Comparison of ENCODE assay signal across 8 mouse cellular contexts in the genomic region with DNA sequence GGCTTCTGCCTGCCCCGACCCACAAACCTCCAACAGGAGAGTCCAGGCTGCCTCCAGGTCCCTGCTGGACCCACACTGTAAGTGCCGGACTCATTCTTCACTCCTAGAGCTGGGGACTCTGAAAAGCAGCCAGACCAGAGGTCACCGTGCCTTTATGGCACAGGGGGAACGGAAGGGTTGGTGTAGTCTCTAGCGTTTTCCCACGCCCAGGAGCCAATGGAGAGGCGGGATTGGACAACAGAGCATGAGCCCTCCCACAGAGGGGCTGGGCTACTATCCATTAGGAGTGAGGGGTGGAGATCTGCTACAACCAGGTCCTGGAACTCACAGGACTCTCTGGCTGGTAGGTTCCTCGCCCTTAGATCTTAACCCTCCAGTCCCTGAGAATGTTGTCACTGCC. TPM values are rescaled to one million over a fixed set of nuclear protein-coding genes. Genes with fewer than 3 reads are reported as not detected.
DNase-seq lines count a peak whose midpoint lies in the region; ATAC-seq and TF ChIP-seq lines count a peak whose summit lies in the region.

No protein-coding gene starts in this region.

- TF ChIP-seq RAD21 in MEL (IDR thresholded peaks at IDR 0.05; ENCODE audit: low read depth, low read length) = no peak

- no peaks in the 10 kb centered on the region for H3K9me3 ChIP-seq in MEL (replicated peaks; ENCODE audit: insufficient read depth, low read length)
- H3K9me3 ChIP-seq in hindbrain, embryonic 12.5 days (replicated peaks) = no peaks in the 10 kb centered on the region
- H3K9me3 ChIP-seq in limb, embryonic 10.5 days (replicated peaks) = no peaks in the 10 kb centered on the region
- H3K9me3 ChIP-seq in midbrain, embryonic 10.5 days (replicated peaks) = 0 out of 2 replicates have a peak, but pooled peaks cover 7% of the 10 kb centered on the region
- no peaks in the 10 kb centered on the region for H3K9me3 ChIP-seq in stomach, embryonic 15.5 days

- no peak for TF ChIP-seq EP300 in MEL (IDR thresholded peaks at IDR 0.05; ENCODE audit: low read depth in 1 of 2, low read length in 2 of 2)

- peak; percentile 79 for DNase-seq in MEL (ENCODE audit: low read depth, low spot score)
- DNase-seq in forelimb bud, embryonic 11.5 days (ENCODE audit: low read depth, low spot score) = peak; percentile 78
- DNase-seq in limb, embryonic 10.5 days (ENCODE audit: low spot score) = peak; percentile 75
- peak; percentile 89 for DNase-seq in midbrain, embryonic 10.5 days (ENCODE audit: low spot score)
- no peak for DNase-seq in thymus, adult 18-20 months

- TF ChIP-seq POLR2A in MEL (IDR thresholded peaks at IDR 0.05; ENCODE audit: control insufficient read depth in 1 of 2, insufficient read depth in 1 of 2, low read depth in 1 of 2, low read length in 2 of 2, poor library complexity in 1 of 2) = no peak

- 1% methylated on average over 8 of the region's 8 CpGs for WGBS in hindbrain, embryonic 12.5 days
- WGBS in limb, embryonic 10.5 days = 1% methylated on average over 8 of the region's 8 CpGs
- 3% methylated on average over 8 of the region's 8 CpGs for WGBS in midbrain, embryonic 10.5 days
- 4% methylated on average over 8 of the region's 8 CpGs for WGBS in stomach, embryonic 15.5 days

- H3K4me3 ChIP-seq in MEL (ENCODE audit: control insufficient read depth in 1 of 2, insufficient read depth in 1 of 2, low read depth in 2 of 2, low read length in 2 of 2) = peak overlapping the region; percentile 14 to 49; a peak in 2 of 4 replicates
- peak overlapping the region; percentile 35 for H3K4me3 ChIP-seq in brown adipose tissue, adult 24 weeks (ENCODE audit: insufficient read depth, low read depth, low read length)
- peak overlapping the region; percentile 27 for H3K4me3 ChIP-seq in hindbrain, embryonic 12.5 days
- peak overlapping the region; percentile 35 for H3K4me3 ChIP-seq in limb, embryonic 10.5 days
- H3K4me3 ChIP-seq in midbrain, embryonic 10.5 days = peak overlapping the region; percentile 51
- peak overlapping the region; percentile 26 for H3K4me3 ChIP-seq in stomach, embryonic 15.5 days (replicated peaks)

- no peaks in the 10 kb centered on the region for H3K79me2 ChIP-seq in MEL (ENCODE audit: control insufficient read depth, insufficient read depth, low read length, poor library complexity)

- peak; percentile 69 for ATAC-seq in hindbrain, embryonic 12.5 days (ENCODE audit: low FRiP score)
- peak; percentile 89 for ATAC-seq in stomach, embryonic 15.5 days (ENCODE audit: insufficient read depth, low FRiP score, low read depth)

- no peak overlapping the region for H3K27ac ChIP-seq in MEL (ENCODE audit: control insufficient read depth, low read depth, low read length)
- 0 out of 2 replicates have a peak overlapping the region, but pooled peaks have one; percentile 14 for H3K27ac ChIP-seq in brown adipose tissue, adult 24 weeks (replicated peaks; ENCODE audit: low read depth, low read length)
- peak overlapping the region; percentile 69 for H3K27ac ChIP-seq in hindbrain, embryonic 12.5 days
- H3K27ac ChIP-seq in limb, embryonic 10.5 days = peak overlapping the region; percentile 68
- H3K27ac ChIP-seq in midbrain, embryonic 10.5 days (replicated peaks) = peak overlapping the region; percentile 84
- H3K27ac ChIP-seq in stomach, embryonic 15.5 days = no peak overlapping the region

- peaks cover 0 to 17% of the 10 kb centered on the region in 2 experiments; a peak in 3 of 4 replicates for H3K4me1 ChIP-seq in MEL (ENCODE audit: control insufficient read depth in 1 of 2, insufficient read depth in 2 of 2, low read length in 2 of 2)
- H3K4me1 ChIP-seq in brown adipose tissue, adult 24 weeks (ENCODE audit: control insufficient read depth, insufficient read depth, insufficient read length, low read length) = no peaks in the 10 kb centered on the region
- peaks cover 48% of the 10 kb centered on the region for H3K4me1 ChIP-seq in hindbrain, embryonic 12.5 days
- H3K4me1 ChIP-seq in limb, embryonic 10.5 days = peaks cover 26% of the 10 kb centered on the region
- peaks cover 72% of the 10 kb centered on the region for H3K4me1 ChIP-seq in midbrain, embryonic 10.5 days
- H3K4me1 ChIP-seq in stomach, embryonic 15.5 days = peaks cover 15% of the 10 kb centered on the region

- H3K4me2 ChIP-seq in hindbrain, embryonic 12.5 days (replicated peaks) = peak overlapping the region; percentile 57
- peak overlapping the region; percentile 60 for H3K4me2 ChIP-seq in stomach, embryonic 15.5 days

- H3K9ac ChIP-seq in MEL (ENCODE audit: control insufficient read depth, low read depth, low read length, poor library complexity, severe bottlenecking) = no peak overlapping the region; the same call in 1 of the 2 replicates
- H3K9ac ChIP-seq in hindbrain, embryonic 12.5 days = peak overlapping the region; percentile 49; the same call in 1 of the 2 replicates
- H3K9ac ChIP-seq in stomach, embryonic 15.5 days = no peak overlapping the region; the same call in 1 of the 2 replicates

- peaks cover 0 to 6% of the 10 kb centered on the region in 2 experiments; a peak in 2 of 4 replicates for H3K36me3 ChIP-seq in MEL (ENCODE audit: control insufficient read depth in 1 of 2, insufficient read depth in 2 of 2, low read length in 2 of 2)
- no peaks in the 10 kb centered on the region for H3K36me3 ChIP-seq in hindbrain, embryonic 12.5 days
- H3K36me3 ChIP-seq in limb, embryonic 10.5 days = no peaks in the 10 kb centered on the region
- no peaks in the 10 kb centered on the region for H3K36me3 ChIP-seq in midbrain, embryonic 10.5 days
- no peaks in the 10 kb centered on the region for H3K36me3 ChIP-seq in stomach, embryonic 15.5 days

- peaks cover 1 to 5% of the 10 kb centered on the region in 2 experiments; a peak in 3 of 4 replicates for H3K27me3 ChIP-seq in MEL (ENCODE audit: control insufficient read depth in 1 of 2, insufficient read depth in 2 of 2, low read length in 2 of 2)
- H3K27me3 ChIP-seq in hindbrain, embryonic 12.5 days = peaks cover 27% of the 10 kb centered on the region
- H3K27me3 ChIP-seq in limb, embryonic 10.5 days (ENCODE audit: low read depth, poor library complexity, severe bottlenecking) = peaks cover 34% of the 10 kb centered on the region
- peaks cover 27% of the 10 kb centered on the region for H3K27me3 ChIP-seq in midbrain, embryonic 10.5 days (ENCODE audit: low read depth, poor library complexity, severe bottlenecking)
- H3K27me3 ChIP-seq in stomach, embryonic 15.5 days (replicated peaks) = peaks cover 27% of the 10 kb centered on the region

- TF ChIP-seq CTCF in MEL (IDR thresholded peaks at IDR 0.05 in 2 of 3, conservative IDR thresholded peaks at IDR 0.05 in 1 of 3; ENCODE audit: control insufficient read depth in 1 of 3, insufficient read depth in 1 of 3, low read depth in 2 of 3, low read length in 3 of 3, poor library complexity in 1 of 3, severe bottlenecking in 1 of 3) = no peak

TF ChIP-seq in MEL, 35 proteins besides CTCF, POLR2A, EP300 and RAD21 (continues in another document):
- no peak for TF ChIP-seq GATA1 (IDR thresholded peaks at IDR 0.05; ENCODE audit: low read depth, low read length)
- TF ChIP-seq CHD2 (IDR thresholded peaks at IDR 0.05; ENCODE audit: low read length) = no peak

RNA-seq across cellular contexts. Expression of a gene that starts 14.4 kb away (rescaled TPM):
- total RNA-seq in MEL (2012; rRNA removed) = not detected in 2 replicates
- not detected for polyA plus RNA-seq in MEL (2012; ENCODE audit: insufficient read depth in 1 of 2, insufficient read length in 2 of 2, low read depth in 1 of 2, low replicate concordance in 2 of 2, missing spikeins in 1 of 2)
- not detected in 2 replicates for polyA plus RNA-seq in brown adipose tissue, adult 24 weeks (2012; ENCODE audit: insufficient read depth, insufficient read length, missing spikeins)
- polyA plus RNA-seq in hindbrain, embryonic 12.5 days (2016; fragmentation: Nextera tagmentation; extraction: Ambion mirVana) = 293 and 329 TPM in 2 replicates
- 0.33 and 1.1 TPM in 2 replicates for polyA plus RNA-seq in limb, embryonic 10.5 days (2016; fragmentation: Nextera tagmentation; extraction: Ambion mirVana)
- polyA plus RNA-seq in midbrain, embryonic 10.5 days (2016; fragmentation: Nextera tagmentation; extraction: Ambion mirVana) = 690 and 827 TPM in 2 replicates
- polyA plus RNA-seq in stomach, embryonic 15.5 days (2015; fragmentation: Nextera tagmentation; extraction: Ambion mirVana) = 2.5 and 2.6 TPM in 2 replicates

RNA-seq across cellular contexts. Expression of a gene that starts 17.6 kb away (rescaled TPM):
- total RNA-seq in MEL (2012; rRNA removed) = 31.2 and 38.4 TPM in 2 replicates
- 10 to 100 TPM in 1 of 2 experiments, not detected in 1; 55.5 TPM for polyA plus RNA-seq in MEL (2012; ENCODE audit: insufficient read depth in 1 of 2, insufficient read length in 2 of 2, low read depth in 1 of 2, low replicate concordance in 2 of 2, missing spikeins in 1 of 2)
- polyA plus RNA-seq in brown adipose tissue, adult 24 weeks (2012; ENCODE audit: insufficient read depth, insufficient read length, missing spikeins) = 11.0 and 18.7 TPM in 2 replicates
- 42.5 and 44.5 TPM in 2 replicates for polyA plus RNA-seq in hindbrain, embryonic 12.5 days (2016; fragmentation: Nextera tagmentation; extraction: Ambion mirVana)
- 45.8 and 56.5 TPM in 2 replicates for polyA plus RNA-seq in limb, embryonic 10.5 days (2016; fragmentation: Nextera tagmentation; extraction: Ambion mirVana)
- 47.6 and 48.6 TPM in 2 replicates for polyA plus RNA-seq in midbrain, embryonic 10.5 days (2016; fragmentation: Nextera tagmentation; extraction: Ambion mirVana)
- polyA plus RNA-seq in stomach, embryonic 15.5 days (2015; fragmentation: Nextera tagmentation; extraction: Ambion mirVana) = 37.6 and 37.7 TPM in 2 replicates

RNA-seq across cellular contexts. Expression of a gene that starts 18.0 kb away (rescaled TPM):
- total RNA-seq in MEL (2012; rRNA removed) = 8.6 and 13.4 TPM in 2 replicates
- 1 to 10 TPM in 1 of 2 experiments, not detected in 1; 8.2 TPM for polyA plus RNA-seq in MEL (2012; ENCODE audit: insufficient read depth in 1 of 2, insufficient read length in 2 of 2, low read depth in 1 of 2, low replicate concordance in 2 of 2, missing spikeins in 1 of 2)
- 2.1 and 4.6 TPM in 2 replicates for polyA plus RNA-seq in brown adipose tissue, adult 24 weeks (2012; ENCODE audit: insufficient read depth, insufficient read length, missing spikeins)
- 0.79 and 0.97 TPM in 2 replicates for polyA plus RNA-seq in hindbrain, embryonic 12.5 days (2016; fragmentation: Nextera tagmentation; extraction: Ambion mirVana)
- polyA plus RNA-seq in limb, embryonic 10.5 days (2016; fragmentation: Nextera tagmentation; extraction: Ambion mirVana) = 0.55 and 2.4 TPM in 2 replicates
- 0.67 and 0.99 TPM in 2 replicates for polyA plus RNA-seq in midbrain, embryonic 10.5 days (2016; fragmentation: Nextera tagmentation; extraction: Ambion mirVana)
- polyA plus RNA-seq in stomach, embryonic 15.5 days (2015; fragmentation: Nextera tagmentation; extraction: Ambion mirVana) = 3.8 and 8.0 TPM in 2 replicates

RNA-seq across cellular contexts. Expression of a gene that starts 47.4 kb away (rescaled TPM):
- total RNA-seq in MEL (2012; rRNA removed) = not detected in 2 replicates
- polyA plus RNA-seq in MEL (2012; ENCODE audit: insufficient read depth in 1 of 2, insufficient read length in 2 of 2, low read depth in 1 of 2, low replicate concordance in 2 of 2, missing spikeins in 1 of 2) = not detected
- 22.6 and 33.5 TPM in 2 replicates for polyA plus RNA-seq in brown adipose tissue, adult 24 weeks (2012; ENCODE audit: insufficient read depth, insufficient read length, missing spikeins)
- 38.0 and 40.2 TPM in 2 replicates for polyA plus RNA-seq in hindbrain, embryonic 12.5 days (2016; fragmentation: Nextera tagmentation; extraction: Ambion mirVana)
- polyA plus RNA-seq in limb, embryonic 10.5 days (2016; fragmentation: Nextera tagmentation; extraction: Ambion mirVana) = 34.9 and 42.7 TPM in 2 replicates
- polyA plus RNA-seq in midbrain, embryonic 10.5 days (2016; fragmentation: Nextera tagmentation; extraction: Ambion mirVana) = 45.9 and 46.8 TPM in 2 replicates
- 29.1 and 30.6 TPM in 2 replicates for polyA plus RNA-seq in stomach, embryonic 15.5 days (2015; fragmentation: Nextera tagmentation; extraction: Ambion mirVana)

Comparison
In these comparisons a context has a peak if more than half of its experiments do, and no peak if none do; other contexts are left out.
1. DNase-seq: peak in MEL (single experiment), forelimb bud, embryonic 11.5 days (single experiment), limb, embryonic 10.5 days (single experiment) and midbrain, embryonic 10.5 days (single experiment); none in thymus, adult 18-20 months (0 of 2).
2. H3K27ac ChIP-seq: peak in brown adipose tissue, adult 24 weeks (single experiment), hindbrain, embryonic 12.5 days (single experiment), limb, embryonic 10.5 days (single experiment) and midbrain, embryonic 10.5 days (single experiment); none in MEL (single experiment) and stomach, embryonic 15.5 days (single experiment).
3. RNA of a gene that starts 14.4 kb away (polyA plus RNA-seq): 690 to 827 TPM in midbrain, embryonic 10.5 days and 293 to 329 TPM in hindbrain, embryonic 12.5 days; 2.5 to 2.6 TPM in stomach, embryonic 15.5 days, 0.33 to 1.1 TPM in limb, embryonic 10.5 days, not detected in MEL and not detected in brown adipose tissue, adult 24 weeks; every median in the first group is over 10 times any median in the second.
4. Peak in every context shown above with its lines, with median percentiles within 50 percentile points of each other: H3K4me3 ChIP-seq.